Mouse (Mus musculus): ENCODE data around the gene Olfr1352. TPM values are rescaled to one million over a fixed set of nuclear protein-coding genes. Genes with fewer than 3 reads are reported as not detected.
"Not testable (repeated sequence)": the region's sequence is repeated elsewhere in the genome, so short reads cannot be mapped to it uniquely, and the experiment has no call there.

Olfr1352 gene
- polyA plus RNA-seq (2012; ENCODE audit: insufficient read depth, insufficient read length, missing spikeins), result not detected in 2 replicates

DNA sequence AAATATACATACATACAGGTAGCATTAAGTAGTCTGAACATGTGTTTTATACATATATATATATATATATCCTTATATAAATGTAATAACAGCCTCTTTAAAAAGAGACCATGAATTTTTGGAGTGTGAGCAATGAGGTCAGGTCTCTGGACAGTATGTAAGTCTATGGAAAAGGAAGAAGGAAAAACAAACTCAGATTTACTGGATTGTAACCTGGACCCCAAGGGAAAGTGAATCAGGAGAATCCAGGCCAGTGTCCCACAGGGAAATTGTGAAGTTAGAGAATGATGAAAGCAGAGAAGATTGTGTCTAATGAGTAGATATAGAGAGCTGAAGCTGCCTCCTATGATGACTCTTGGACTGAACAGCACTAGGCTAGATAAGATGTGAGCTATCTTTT lies at the start of gene Olfr1352:
TSS of gene Olfr1352 (plus strand) at position 301 of the 400 bp plus-strand sequence.
- H3K27ac ChIP-seq (replicated peaks; ENCODE audit: low read depth, low read length), result no peak within 1 kb of the TSS
- H3K4me3 ChIP-seq (ENCODE audit: insufficient read depth, low read depth, low read length), result no peak within 1 kb of the TSS
- H3K4me1 ChIP-seq (ENCODE audit: control insufficient read depth, insufficient read depth, insufficient read length, low read length), result no peaks in the 10 kb centered on the region

DNA sequence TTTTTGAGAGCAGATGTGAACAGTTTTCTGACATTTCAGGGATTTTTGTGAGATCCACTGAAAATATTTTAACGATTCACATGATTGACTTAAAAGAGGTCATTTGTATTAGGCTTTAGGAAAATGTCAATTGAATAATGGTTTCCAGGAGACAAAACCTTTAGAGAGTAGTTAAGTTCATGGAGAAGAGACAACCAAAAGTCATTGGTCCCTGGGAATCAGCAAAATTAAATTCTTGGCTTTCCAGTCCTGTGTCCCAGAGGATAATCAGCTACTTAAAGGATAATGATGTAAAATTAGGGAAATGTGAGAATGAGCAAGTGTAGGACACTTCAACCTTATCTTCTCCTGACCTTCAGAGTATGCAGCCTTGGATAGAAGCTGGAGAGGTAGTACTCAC lies 30.5 kb upstream of the Olfr1352 start, which contains the start of gene Olfr8:
TSS of gene Olfr8 (plus strand) at position 301 of the 400 bp plus-strand sequence.
- not testable (repeated sequence) for H3K4me3 ChIP-seq (ENCODE audit: insufficient read depth, low read depth, low read length); H3K27ac ChIP-seq (replicated peaks; ENCODE audit: low read depth, low read length); H3K4me1 ChIP-seq (ENCODE audit: control insufficient read depth, insufficient read depth, insufficient read length, low read length)

DNA sequence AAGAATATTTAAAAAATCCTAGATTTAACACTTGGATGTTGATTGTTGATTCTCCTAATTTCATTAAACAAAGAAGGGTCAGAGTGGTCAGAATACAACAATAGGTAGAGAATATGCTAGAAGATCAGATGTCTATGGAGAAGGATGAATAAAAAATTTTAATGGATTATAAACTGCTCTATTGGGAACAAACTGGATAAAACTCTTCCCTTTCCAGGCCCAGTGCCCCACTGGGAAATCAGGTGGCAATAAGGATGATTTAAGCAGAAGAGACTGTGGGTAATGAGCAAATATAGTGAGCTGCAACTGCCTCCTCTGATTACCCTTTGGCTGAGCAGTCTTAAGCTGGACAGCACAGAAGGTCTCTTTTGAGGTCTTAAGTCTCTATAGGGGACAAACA lies 17.8 kb upstream of the Olfr1352 start, which contains the start of gene Olfr1353:
TSS of gene Olfr1353 (plus strand) at position 301 of the 400 bp plus-strand sequence.
- H3K27ac ChIP-seq (replicated peaks; ENCODE audit: low read depth, low read length); H3K4me3 ChIP-seq (ENCODE audit: insufficient read depth, low read depth, low read length); H3K4me1 ChIP-seq (ENCODE audit: control insufficient read depth, insufficient read depth, insufficient read length, low read length): not testable (repeated sequence)

DNA sequence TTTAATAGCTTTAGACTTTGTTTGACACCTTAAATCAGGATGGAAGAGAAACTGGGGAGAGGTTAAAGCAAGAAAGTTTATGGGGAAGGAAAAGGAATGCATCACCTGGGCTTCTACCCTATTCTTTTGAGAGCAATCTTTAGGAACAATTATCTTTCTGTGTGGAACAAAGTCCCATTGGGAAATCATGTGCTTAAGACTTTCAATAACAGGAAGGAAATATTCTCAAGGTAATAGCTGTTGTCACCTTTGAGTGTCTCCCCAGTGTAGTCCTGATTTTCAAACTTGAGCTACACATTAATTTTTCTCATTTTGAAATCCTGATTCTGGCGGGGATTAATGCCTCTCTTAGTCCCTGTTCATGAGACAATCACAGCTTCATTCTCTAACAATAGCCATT lies 31.3 kb downstream of the Olfr1352 start, which contains the start of gene Olfr1351:
TSS of gene Olfr1351 (plus strand) at position 301 of the 400 bp plus-strand sequence.
- H3K4me3 ChIP-seq (ENCODE audit: insufficient read depth, low read depth, low read length), result no peak within 1 kb of the TSS
- H3K4me1 ChIP-seq (ENCODE audit: control insufficient read depth, insufficient read depth, insufficient read length, low read length), result no peaks in the 10 kb centered on the region
- no peak within 1 kb of the TSS for H3K27ac ChIP-seq (replicated peaks; ENCODE audit: low read depth, low read length)

DNA sequence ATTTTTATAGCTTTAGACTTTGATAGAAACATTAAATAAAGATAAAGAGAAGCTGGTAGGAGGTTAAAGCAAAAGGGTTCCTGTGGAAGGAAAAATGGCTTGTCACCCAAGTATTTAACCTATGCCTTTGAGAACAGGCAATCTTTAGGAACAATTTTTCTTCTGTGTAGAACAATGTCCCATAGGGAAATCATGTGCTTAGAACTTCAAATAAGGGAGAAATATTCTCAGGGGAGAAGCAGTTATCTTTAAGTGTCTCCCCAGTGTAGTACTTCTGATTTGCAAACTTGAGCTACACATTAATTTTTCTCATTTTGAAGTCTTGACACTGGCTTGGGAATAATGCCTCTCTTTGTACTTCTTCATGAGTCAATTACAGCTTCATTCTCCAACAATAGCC lies 47.6 kb downstream of the Olfr1352 start, which contains the start of gene Olfr57:
TSS of gene Olfr57 (plus strand) at position 301 of the 400 bp plus-strand sequence.
- H3K4me3 ChIP-seq (ENCODE audit: insufficient read depth, low read depth, low read length), result no peak within 1 kb of the TSS
- H3K4me1 ChIP-seq (ENCODE audit: control insufficient read depth, insufficient read depth, insufficient read length, low read length), result no peaks in the 10 kb centered on the region
- no peak within 1 kb of the TSS for H3K27ac ChIP-seq (replicated peaks; ENCODE audit: low read depth, low read length)

Other genes starting within 250 kb of the Olfr1352 start
- not detected in 2 replicates for gene Ccdc105, start 228.0 kb upstream of the Olfr1352 start, polyA plus RNA-seq (2012; ENCODE audit: insufficient read depth, insufficient read length, missing spikeins)
- not detected in 2 replicates for gene Slc1a6, start 200.6 kb upstream of the Olfr1352 start, polyA plus RNA-seq (2012; ENCODE audit: insufficient read depth, insufficient read length, missing spikeins)
- not detected in 2 replicates for gene Olfr1356, start 128.9 kb upstream of the Olfr1352 start, polyA plus RNA-seq (2012; ENCODE audit: insufficient read depth, insufficient read length, missing spikeins)
- gene Olfr1355, start 105.5 kb upstream of the Olfr1352 start, polyA plus RNA-seq (2012; ENCODE audit: insufficient read depth, insufficient read length, missing spikeins), result not detected in 2 replicates
- not detected in 2 replicates for gene Olfr1354, start 67.9 kb upstream of the Olfr1352 start, polyA plus RNA-seq (2012; ENCODE audit: insufficient read depth, insufficient read length, missing spikeins)
- not detected in 2 replicates for gene Olfr8, start 30.4 kb upstream of the Olfr1352 start, polyA plus RNA-seq (2012; ENCODE audit: insufficient read depth, insufficient read length, missing spikeins)
- gene Olfr1353, start 17.7 kb upstream of the Olfr1352 start, polyA plus RNA-seq (2012; ENCODE audit: insufficient read depth, insufficient read length, missing spikeins), result not detected in 2 replicates
- not detected in 2 replicates for gene Olfr1351, start 31.4 kb downstream of the Olfr1352 start, polyA plus RNA-seq (2012; ENCODE audit: insufficient read depth, insufficient read length, missing spikeins)
- gene Olfr57, start 47.7 kb downstream of the Olfr1352 start, polyA plus RNA-seq (2012; ENCODE audit: insufficient read depth, insufficient read length, missing spikeins), result not detected in 2 replicates
- 6.9 and 7.3 TPM in 2 replicates for gene 2610008E11Rik, start 116.5 kb downstream of the Olfr1352 start, polyA plus RNA-seq (2012; ENCODE audit: insufficient read depth, insufficient read length, missing spikeins)
- gene Vmn2r80, start 167.7 kb downstream of the Olfr1352 start, polyA plus RNA-seq (2012; ENCODE audit: insufficient read depth, insufficient read length, missing spikeins), result not detected in 2 replicates